Mouse (Mus musculus) c-Kit-positive CD71-positive TER-119-positive erythroid progenitor cells, embryonic 14.5 days (primary cell): ENCODE data around the gene Nectin1.

Experiments used
- DNase-seq: peaks from one replicate; pipeline ENCODE4 v3.0.0-alpha.2; 2013; ENCODE audit warnings: low spot score

The Nectin1 gene

GRCm38 (mm10) chr9:43741277-43741676, 2.5 kb upstream of the Nectin1 start:
- no peak for DNase-seq

- no peak for DNase-seq
Observed at GRCm38 (mm10) chr9:43742066-43742465, 1.7 kb upstream of the Nectin1 start.

- no peak for DNase-seq
Observed at GRCm38 (mm10) chr9:43742902-43743646, 710 bp upstream of the Nectin1 start.

GRCm38 (mm10) chr9:43744138-43744981, 576 bp downstream of the Nectin1 start:
- no peak for DNase-seq

- no peak for DNase-seq
Observed at GRCm38 (mm10) chr9:43745051-43745792, 1.4 kb downstream of the Nectin1 start.

- no peak for DNase-seq
Observed at GRCm38 (mm10) chr9:43745951-43746703, 2.3 kb downstream of the Nectin1 start.

GRCm38 (mm10) chr9:43747710-43748109, 3.9 kb downstream of the Nectin1 start:
- no peak for DNase-seq

GRCm38 (mm10) chr9:43748519-43748918, 4.7 kb downstream of the Nectin1 start:
- DNase-seq: no peak

- DNase-seq: no peak
Observed at GRCm38 (mm10) chr9:43750053-43750452, 6.3 kb downstream of the Nectin1 start.

- no peak for DNase-seq
Observed at GRCm38 (mm10) chr9:43751111-43751510, 7.3 kb downstream of the Nectin1 start.

GRCm38 (mm10) chr9:43753481-43753880, 9.7 kb downstream of the Nectin1 start:
- DNase-seq: no peak

GRCm38 (mm10) chr9:43754083-43754482, 10.3 kb downstream of the Nectin1 start:
- DNase-seq: no peak

- DNase-seq: no peak
Observed at GRCm38 (mm10) chr9:43754768-43755197, 11.0 kb downstream of the Nectin1 start.

- no peak for DNase-seq
Observed at GRCm38 (mm10) chr9:43755464-43755863, 11.7 kb downstream of the Nectin1 start.

- no peak for DNase-seq
Observed at GRCm38 (mm10) chr9:43755928-43756327, 12.1 kb downstream of the Nectin1 start.

GRCm38 (mm10) chr9:43757225-43757624, 13.4 kb downstream of the Nectin1 start:
- DNase-seq: no peak

- DNase-seq: no peak
Observed at GRCm38 (mm10) chr9:43757972-43758965, 14.5 kb downstream of the Nectin1 start.

- no peak for DNase-seq
Observed at GRCm38 (mm10) chr9:43760078-43760477, 16.3 kb downstream of the Nectin1 start.

GRCm38 (mm10) chr9:43761181-43761820, 17.5 kb downstream of the Nectin1 start:
- no peak for DNase-seq

- DNase-seq: no peak
Observed at GRCm38 (mm10) chr9:43761941-43762340, 18.2 kb downstream of the Nectin1 start.
